Mouse (Mus musculus) T-helper 17 cell (primary cell): ENCODE measurements at regions not wholly inside any gene's neighbourhood (a gene's known extent, or its start where the extent isn't known, plus 50 kb on each side); places are given as distances from the start of the nearest gene placed in this dataset.

Experiments used
- in situ Hi-C, 2 experiments: fragments of 300-600 bp; cut with MboI, MseI; formaldehyde crosslinking; loops; 1 replicate in 1 of 2; 2 replicates in 1 of 2; pipeline ENCODE4 v1.15.1; 2025; ENCODE audit warnings: high pct_unique_total_duplicates in 2 of 2

GRCm38 (mm10) chr2:80717979-80718378 lies 100.9 kb downstream of the Nup35 start:
- in situ Hi-C loops: loop anchor here in 1 of 2 experiments (10.0 kb wide), 1 partner anchor 407 kb away; no protein-coding TSS in a partner anchor

DNA sequence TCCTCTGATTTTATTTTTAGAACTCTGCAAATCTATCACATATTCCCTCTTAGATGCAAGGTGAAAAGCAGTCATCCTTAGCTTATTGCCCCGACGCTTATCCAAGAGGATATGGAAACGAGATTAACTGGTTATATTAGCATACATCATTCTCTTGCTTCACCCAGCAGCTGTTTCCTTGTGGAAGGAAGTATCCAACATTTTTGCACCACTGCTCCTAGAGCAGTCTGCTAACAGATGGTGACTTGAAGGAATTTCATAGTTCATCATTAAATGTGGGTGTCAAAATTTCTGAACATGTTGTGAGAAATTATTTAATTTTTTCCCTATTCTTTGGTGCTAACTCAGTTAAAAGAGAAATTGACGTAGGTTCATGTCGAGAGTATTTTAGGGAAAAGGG lies 107.0 kb downstream of the Nup35 start:
- in situ Hi-C loops: no loop called here

DNA sequence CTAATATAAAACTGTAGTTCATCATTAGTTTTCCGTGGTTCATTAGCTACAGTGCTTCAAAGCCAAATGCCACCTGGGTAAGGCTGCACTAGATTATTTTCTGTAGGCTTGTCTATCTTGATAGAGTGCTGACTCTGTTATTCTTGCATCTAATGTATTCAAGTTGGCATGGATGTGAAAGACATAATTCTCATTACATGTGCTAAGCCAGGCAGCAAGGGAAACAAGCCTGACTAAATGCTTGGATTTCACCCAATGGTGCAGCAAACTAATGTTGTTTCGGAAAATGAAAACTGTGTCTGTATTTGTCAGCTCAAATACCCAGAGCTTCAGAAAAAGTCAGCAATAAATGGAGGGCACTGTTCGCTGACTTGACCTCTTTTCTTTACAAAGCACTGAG lies 114.3 kb downstream of the Nup35 start:
- in situ Hi-C loops: no loop called here

- in situ Hi-C loops: no loop called here
These were observed 129.7 kb downstream of the Nup35 start for GRCm38 (mm10) chr2:80746737-80747136.

- in situ Hi-C loops: no loop called here
These were observed 145.1 kb downstream of the Nup35 start for GRCm38 (mm10) chr2:80762013-80762612.

GRCm38 (mm10) chr2:80771176-80771575 lies 154.1 kb downstream of the Nup35 start:
- in situ Hi-C loops: no loop called here

GRCm38 (mm10) chr2:80772455-80772854 lies 155.4 kb downstream of the Nup35 start:
- in situ Hi-C loops: no loop called here

DNA sequence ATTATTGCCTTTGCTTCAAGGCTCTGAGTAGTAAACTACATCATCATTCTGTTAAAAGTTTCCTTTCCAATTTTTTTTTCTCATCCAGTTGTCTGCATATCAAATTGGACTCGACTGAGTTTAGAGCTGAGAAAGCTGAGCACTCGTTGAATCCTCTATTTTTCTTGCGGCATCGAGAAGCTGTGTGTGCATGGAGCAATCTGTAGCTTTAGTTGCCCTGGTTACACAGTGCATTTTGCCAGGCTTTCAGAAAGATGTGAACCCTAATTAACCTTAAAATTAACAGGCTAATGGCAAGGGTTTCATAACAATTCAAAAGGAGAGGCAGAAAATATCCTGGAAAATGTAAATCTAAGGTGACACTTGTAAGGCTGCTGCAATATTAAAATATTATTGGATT lies 169.3 kb downstream of the Nup35 start:
- in situ Hi-C loops: no loop called here

DNA sequence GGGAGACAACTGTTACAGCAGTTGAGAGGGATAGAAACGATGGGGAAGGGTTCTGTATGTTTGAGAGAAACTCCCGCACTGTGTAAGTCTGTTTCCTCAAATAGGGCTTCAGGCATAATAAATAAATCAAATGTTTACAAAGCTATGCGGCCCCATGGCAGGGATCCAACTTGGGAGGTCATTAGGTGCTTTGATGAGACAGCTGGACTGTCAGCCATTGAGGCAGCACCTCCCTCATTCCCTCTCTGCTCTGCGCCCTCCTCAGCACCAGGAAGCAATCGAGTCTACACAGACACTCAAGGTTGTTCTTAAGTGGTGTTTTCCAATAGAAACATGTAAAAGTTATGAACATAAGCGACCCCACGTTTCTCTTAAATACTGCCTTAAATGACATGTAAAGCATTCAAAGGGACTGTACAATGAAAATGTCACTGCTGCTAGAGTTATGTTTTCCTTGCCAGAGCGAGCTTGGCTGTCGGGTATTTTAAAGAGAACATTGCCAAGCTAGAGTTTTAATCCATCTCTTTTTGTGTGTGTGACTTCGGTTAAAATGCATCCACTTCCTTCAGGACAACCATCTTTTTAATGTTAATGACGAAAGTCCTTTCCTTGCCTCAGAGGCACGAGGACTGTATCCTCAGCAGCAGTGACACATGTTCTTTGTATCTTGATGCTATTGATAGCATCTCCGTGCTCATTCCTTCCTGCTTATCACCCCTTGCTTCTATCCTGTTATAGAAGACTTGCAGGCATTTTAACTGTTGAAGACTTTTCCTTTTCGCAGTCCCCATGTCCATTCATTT lies 176.5 kb downstream of the Nup35 start:
- in situ Hi-C loops: no loop called here

DNA sequence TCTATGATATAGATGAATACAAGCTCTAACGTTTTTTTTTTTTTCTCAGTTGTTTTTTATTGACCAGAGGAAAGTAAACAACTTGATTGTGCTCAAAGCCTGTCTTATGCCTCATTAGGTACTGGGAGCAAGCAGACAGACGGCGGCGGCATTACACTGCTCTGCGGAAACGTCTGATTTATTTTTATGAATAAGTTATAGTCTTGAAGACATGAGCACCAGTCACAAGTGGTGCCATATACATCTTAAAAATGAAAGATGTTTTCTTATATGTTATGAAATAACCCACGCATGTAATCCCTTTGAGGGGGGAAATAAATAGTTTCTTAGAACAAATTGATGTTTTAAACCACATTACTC lies 177.1 kb downstream of the Nup35 start:
- in situ Hi-C loops: no loop called here

- in situ Hi-C loops: no loop called here
These were observed 202.2 kb downstream of the Nup35 start for GRCm38 (mm10) chr2:80819268-80819667.

- in situ Hi-C loops: no loop called here
These were observed 234.0 kb downstream of the Nup35 start for GRCm38 (mm10) chr2:80851056-80851455.

DNA sequence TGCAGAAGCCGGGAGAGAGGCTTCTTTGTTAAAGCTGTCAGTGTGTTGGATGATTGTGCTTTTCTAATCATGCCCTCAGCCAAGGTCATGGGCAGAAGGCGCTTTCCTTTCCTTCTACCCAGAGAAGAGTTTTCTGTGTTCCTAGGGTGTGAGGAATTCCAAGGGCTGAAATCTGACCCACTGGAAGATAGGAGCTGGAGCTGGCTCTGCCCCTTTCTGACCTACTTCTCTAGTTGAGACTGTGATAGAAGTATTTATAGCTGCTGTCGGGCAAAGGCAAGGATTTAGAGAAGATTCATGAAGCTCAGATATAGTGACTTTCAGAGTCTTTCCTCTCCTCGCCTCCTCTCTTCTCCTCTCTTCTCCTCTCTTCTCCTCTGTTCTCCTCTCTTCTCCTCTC lies 238.2 kb downstream of the Nup35 start:
- in situ Hi-C loops: loop anchor here (5.0 kb wide), 1 partner anchor 357 kb away; no protein-coding TSS in a partner anchor

GRCm38 (mm10) chr2:80870046-80870445 lies 253.0 kb downstream of the Nup35 start:
- in situ Hi-C loops: no loop called here

- in situ Hi-C loops: no loop called here
These were observed 253.4 kb downstream of the Nup35 start for GRCm38 (mm10) chr2:80870458-80870857.

DNA sequence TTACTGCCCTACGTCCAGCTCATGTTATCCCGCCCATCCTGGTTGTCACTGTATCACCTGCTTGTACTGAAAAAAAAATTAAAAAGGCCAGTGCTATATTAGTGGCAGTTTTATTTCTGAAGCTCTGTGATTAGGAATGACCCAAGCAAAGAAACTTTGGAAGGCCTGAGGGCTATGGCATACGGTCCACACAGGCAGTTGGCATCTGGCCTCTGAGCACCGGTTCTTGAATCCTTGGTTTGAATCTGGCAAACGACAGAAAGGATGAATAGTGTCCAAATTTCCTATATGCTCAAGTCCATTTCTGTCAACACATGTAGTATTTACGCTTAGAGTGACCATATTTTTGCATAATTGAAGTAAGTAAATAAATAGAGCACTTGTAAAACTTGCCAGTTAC lies 254.3 kb downstream of the Nup35 start:
- in situ Hi-C loops: no loop called here

GRCm38 (mm10) chr2:80878437-80878836 lies 261.4 kb downstream of the Nup35 start:
- in situ Hi-C loops: no loop called here

DNA sequence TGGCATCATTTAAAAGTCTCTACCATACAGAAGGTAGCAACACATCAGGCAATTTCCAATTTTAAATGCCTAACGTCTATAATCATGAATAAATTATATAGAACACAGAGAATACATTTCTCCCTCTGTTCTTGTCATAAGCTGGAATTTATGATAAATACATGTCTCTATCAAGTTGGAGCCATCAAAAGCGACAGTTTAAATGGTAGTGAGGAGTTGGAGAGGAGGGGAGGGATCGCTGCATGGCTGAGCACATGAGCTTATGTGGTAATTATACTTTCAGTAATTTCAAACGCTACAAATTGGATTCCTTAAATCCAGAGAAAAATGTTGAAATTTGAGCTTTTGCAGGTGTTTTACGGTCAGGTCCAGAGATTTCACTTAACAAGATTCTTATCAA lies 267.2 kb downstream of the Nup35 start:
- in situ Hi-C loops: no loop called here

DNA sequence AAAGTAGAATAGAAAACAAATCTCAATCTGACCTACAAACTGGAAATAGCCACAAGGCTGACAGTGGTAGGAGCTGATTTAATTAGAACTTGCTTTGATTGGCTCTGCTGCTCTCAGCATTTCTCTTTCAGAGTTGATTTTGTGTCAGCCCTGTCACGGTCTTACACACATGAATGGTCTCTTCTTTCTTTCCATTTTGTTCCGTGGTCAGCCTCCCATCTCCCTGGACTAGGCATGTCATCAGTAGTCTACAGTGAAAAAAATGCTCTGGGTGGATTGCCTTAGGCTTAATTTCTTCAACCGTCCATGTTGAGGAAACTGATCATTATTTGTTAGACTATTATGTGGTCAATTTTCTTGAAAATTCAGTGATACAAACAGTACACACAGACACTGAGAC lies 285.0 kb downstream of the Nup35 start:
- in situ Hi-C loops: no loop called here

GRCm38 (mm10) chr2:80913478-80913877 lies 296.4 kb downstream of the Nup35 start:
- in situ Hi-C loops: no loop called here

- in situ Hi-C loops: no loop called here
These were observed 328.5 kb downstream of the Nup35 start for GRCm38 (mm10) chr2:80945521-80945920.

GRCm38 (mm10) chr2:80966766-80967165 lies 349.7 kb downstream of the Nup35 start:
- in situ Hi-C loops: no loop called here

GRCm38 (mm10) chr2:80967260-80967659 lies 350.2 kb downstream of the Nup35 start:
- in situ Hi-C loops: no loop called here
